ENCODE assay signal across 7 mouse cellular contexts in genomic region chr14:121752686-121753426, GRCm38 (mm10). TPM values are rescaled to one million over a fixed set of nuclear protein-coding genes. Genes with fewer than 3 reads are reported as not detected.
DNase-seq lines count a peak whose midpoint lies in the region; ATAC-seq and TF ChIP-seq lines count a peak whose summit lies in the region.

No protein-coding gene starts in this region.

- H3K9me3 ChIP-seq in kidney, embryonic 15.5 days (replicated peaks) = no peaks in the 10 kb centered on the region
- no peaks in the 10 kb centered on the region for H3K9me3 ChIP-seq in forebrain, postnatal 0 days (ENCODE audit: low read length)

- peak; percentile 69 for TF ChIP-seq CTCF in Patski (IDR thresholded peaks at IDR 0.05)
- peak; percentile 72 for TF ChIP-seq CTCF in forebrain, postnatal 0 days (IDR thresholded peaks at IDR 0.05; ENCODE audit: low read depth)

- H3K4me3 ChIP-seq in kidney, embryonic 15.5 days (replicated peaks) = no peak overlapping the region
- no peak overlapping the region for H3K4me3 ChIP-seq in forebrain, postnatal 0 days (ENCODE audit: low read depth, low read length)
- H3K4me3 ChIP-seq in myocyte = peak overlapping the region; percentile 5

- H3K36me3 ChIP-seq in kidney, embryonic 15.5 days = no peaks in the 10 kb centered on the region
- no peaks in the 10 kb centered on the region for H3K36me3 ChIP-seq in forebrain, postnatal 0 days (ENCODE audit: insufficient read depth)
- H3K36me3 ChIP-seq in myocyte (ENCODE audit: control insufficient read depth, insufficient read depth) = no peaks in the 10 kb centered on the region

- H3K4me2 ChIP-seq in kidney, embryonic 15.5 days = peak overlapping the region; percentile 29
- H3K4me2 ChIP-seq in forebrain, postnatal 0 days (ENCODE audit: low read depth) = no peak overlapping the region
- peak overlapping the region; percentile 87 for H3K4me2 ChIP-seq in myocyte (ENCODE audit: low read depth)

- ATAC-seq in kidney, embryonic 15.5 days (replicated peaks; ENCODE audit: low FRiP score) = no peak; the same call in 1 of the 2 replicates
- peak; percentile 74 for ATAC-seq in Patski
- ATAC-seq in forebrain, postnatal 0 days = peak; percentile 82; the same call in 1 of the 2 replicates
- ATAC-seq in activated CD4-positive, CD25-positive, alpha-beta regulatory T cell, adult 4 months = no peak

- no peak for DNase-seq in kidney, postnatal 36 days
- DNase-seq in Patski (ENCODE audit: low read depth, low spot score) = no peak
- DNase-seq in forebrain, postnatal 0 days = peak; percentile 61
- DNase-seq in adrenal gland, adult 18-20 months (ENCODE audit: low spot score in 2 of 2) = no peak

- H3K27me3 ChIP-seq in kidney, embryonic 15.5 days = peaks cover 2% of the 10 kb centered on the region; the same call in 1 of the 2 replicates
- H3K27me3 ChIP-seq in Patski (no peaks in the 10 kb centered on the region), myocyte (ENCODE audit: control insufficient read depth, insufficient read depth, insufficient read length) (no peaks in the 10 kb centered on the region)
- no peaks in the 10 kb centered on the region for H3K27me3 ChIP-seq in forebrain, postnatal 0 days (ENCODE audit: insufficient read depth, low read length)

- no peak overlapping the region for H3ac ChIP-seq in myocyte (ENCODE audit: control insufficient read depth, insufficient read length)

- TF ChIP-seq POLR2A in myocyte (IDR thresholded peaks at IDR 0.05; ENCODE audit: insufficient read length, low read depth) = no peak

- no peak overlapping the region for H3K27ac ChIP-seq in kidney, embryonic 15.5 days
- no peak overlapping the region for H3K27ac ChIP-seq in forebrain, postnatal 0 days (ENCODE audit: low read depth, low read length)

- WGBS in kidney, embryonic 15.5 days = 49% methylated on average over 19 of the region's 19 CpGs
- 63% methylated on average over 19 of the region's 19 CpGs for WGBS in forebrain, postnatal 0 days

- 0 out of 2 replicates have a peak overlapping the region, but pooled peaks have one; percentile 3 for H3K9ac ChIP-seq in kidney, embryonic 15.5 days
- H3K9ac ChIP-seq in forebrain, postnatal 0 days = no peak overlapping the region

- POLR2A ChIA-PET in Patski (lab: Charles Lee) = no interaction called here

- H3K79me2 ChIP-seq in myocyte (ENCODE audit: control insufficient read depth, insufficient read depth) = no peaks in the 10 kb centered on the region

- peaks cover 14% of the 10 kb centered on the region for H3K4me1 ChIP-seq in kidney, embryonic 15.5 days
- H3K4me1 ChIP-seq in forebrain, postnatal 0 days (ENCODE audit: insufficient read depth) = no peaks in the 10 kb centered on the region

- in situ Hi-C loops in Patski (cut with MboI; ENCODE audit: low pct_unique_long_range_greater_than_20kb) = loop anchor here (5.0 kb wide), 1 partner anchor 141 kb away; no protein-coding TSS in a partner anchor

- CTCF ChIA-PET in Patski (lab: Charles Lee) = interaction anchor here (1.0 to 2.1 kb wide), 5 partner anchors 12 to 167 kb away, joined by 3 to 9 read pairs (median 4); no protein-coding TSS in a partner anchor

TF ChIP-seq in myocyte, 11 proteins besides CTCF, POLR2A, EP300 and RAD21:
- TF ChIP-seq MYOD1 (IDR thresholded peaks at IDR 0.05; ENCODE audit: control insufficient read depth in 1 of 3, insufficient read length in 2 of 3, low read depth in 2 of 3) (peak in 1 of 3 experiments; percentile 46), TCF3 (IDR thresholded peaks at IDR 0.05; ENCODE audit: insufficient read length, low read depth) (no peak)

RNA-seq across cellular contexts. Expression of gene Dock9, which starts 44.8 kb away (rescaled TPM):
- polyA plus RNA-seq in kidney, embryonic 15.5 days (2015; fragmentation: Nextera tagmentation; extraction: Ambion mirVana) = 10.1 and 11.1 TPM in 2 replicates
- polyA plus RNA-seq in Patski (2021) (13.7 TPM), myocyte (2012; fragmentation: generic; extraction: Trizol) (2.8 TPM)
- total RNA-seq in forebrain, postnatal 0 days (2014; rRNA removed) = 87.2 and 94.1 TPM in 2 replicates
- 12.8 and 14.2 TPM in 2 replicates for polyA plus RNA-seq in forebrain, postnatal 0 days (2015; fragmentation: Nextera tagmentation; extraction: Ambion mirVana)
- 10 to 100 TPM; 19.7 to 24.3 TPM for total RNA-seq in adrenal gland, adult 18-20 months (2021)
- polyA plus RNA-seq in activated CD4-positive, CD25-positive, alpha-beta regulatory T cell, adult 4 months (2017; shearing (Covaris generic)) = 1 to 10 TPM; 3.8 to 4.0 TPM

Comparison
In these comparisons a context has a peak if more than half of its experiments do, and no peak if none do; other contexts are left out.
1. ATAC-seq: peak in Patski (single experiment) and forebrain, postnatal 0 days (single experiment); none in kidney, embryonic 15.5 days (single experiment) and activated CD4-positive, CD25-positive, alpha-beta regulatory T cell, adult 4 months (single experiment).